Mouse (Mus musculus) adrenal gland (tissue): ENCODE data around the gene Mtmr10.

Experiments
- intact Hi-C: fragments of 180-260 bp; cut with DNase I; formaldehyde crosslinking; loops from one replicate; pipeline ENCODE4 v1.15.1; 2025
- microRNA-seq, 2 experiments: library from miRNA; unstranded; fragments of <30 nt; microRNA quantifications; one replicate each; pipeline ENCODE4; 2019

Mtmr10 gene

GRCm38 (mm10) chr7:64369841-64370240, 82.4 kb downstream of the Mtmr10 start:
- intact Hi-C loops: no loop called here

- intact Hi-C loops: no loop called here
These were observed 84.8 kb downstream of the Mtmr10 start for GRCm38 (mm10) chr7:64371940-64372878.

GRCm38 (mm10) chr7:64373147-64373829, 85.8 kb downstream of the Mtmr10 start:
- intact Hi-C loops: no loop called here

GRCm38 (mm10) chr7:64373830-64374562, 86.5 kb downstream of the Mtmr10 start, which contains the start of gene Fan1:
Fan1 (minus strand) TSS chr7:64374095.
- intact Hi-C loops: no loop called here

Small RNA genes lying within 50 kb of the gene (microRNA-seq; reads per million reads assigned to microRNA genes)
- 0 reads per million in 2 experiments for gene Mir6416
